Mouse (Mus musculus): Measurements from ENCODE around the gene Chn2. TPM values are rescaled to one million over a fixed set of nuclear protein-coding genes. Genes with fewer than 3 reads are reported as not detected.

Chn2 gene
- total RNA-seq, 2 experiments from 2014 or later: 0.69 to 0.73 TPM

DNA sequence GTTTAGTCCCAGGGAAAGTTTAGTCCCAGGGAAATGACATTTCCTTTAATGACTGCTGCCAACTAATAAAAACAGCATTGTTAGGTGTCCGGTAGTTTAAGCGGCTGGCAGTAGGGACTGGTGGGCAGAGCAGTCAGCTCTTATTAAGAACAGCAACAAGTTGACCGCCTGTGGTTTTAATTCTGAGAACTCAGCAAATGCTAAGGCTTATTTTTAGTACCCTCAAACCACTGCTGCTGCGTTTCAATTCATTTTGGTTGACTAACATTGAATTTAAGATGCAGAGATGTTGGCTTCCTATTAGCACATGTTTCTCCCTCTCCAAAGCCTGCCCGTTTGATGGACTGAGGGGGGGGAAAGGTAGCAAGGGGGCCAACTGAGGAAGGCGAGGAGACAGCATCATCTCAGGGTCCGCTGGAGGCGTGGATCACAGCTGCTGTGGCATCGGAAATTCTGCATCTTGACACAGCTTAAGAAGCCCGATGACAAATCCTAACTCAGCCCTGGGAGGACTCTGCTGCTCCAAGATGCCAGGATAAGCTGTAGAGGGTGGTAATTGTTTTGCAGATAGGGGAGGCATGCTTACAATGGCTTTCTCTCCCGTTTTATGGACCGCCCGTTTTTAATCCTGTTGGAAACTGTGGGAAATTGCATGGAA, 2.2 kb downstream of the Chn2 start:
- no peak for DNase-seq (ENCODE audit: low spot score)

- DNase-seq (ENCODE audit: low spot score): no peak
Observed at GRCm38 (mm10) chr6:54042142-54042541, 2.8 kb downstream of the Chn2 start.

DNA sequence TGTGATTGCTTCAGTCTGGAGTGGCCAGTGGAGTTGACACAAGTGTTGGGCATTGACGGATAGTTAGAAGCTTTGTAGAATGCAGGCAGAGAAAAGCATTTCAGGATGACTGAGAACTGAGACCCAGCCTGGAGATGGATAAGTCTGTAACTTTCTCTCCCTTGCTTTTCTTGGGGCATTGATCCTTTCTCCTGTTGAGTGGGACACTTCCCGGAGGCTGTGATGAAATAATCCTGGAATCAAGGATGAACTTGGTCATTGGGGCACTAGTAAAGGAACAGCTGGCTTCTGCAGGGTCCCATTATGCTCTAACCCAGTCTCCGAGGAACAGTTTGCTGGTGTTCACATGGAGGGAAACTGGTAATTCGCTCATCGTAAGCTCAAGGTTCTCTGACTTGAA, 4.2 kb downstream of the Chn2 start:
- DNase-seq (ENCODE audit: low spot score): no peak

DNA sequence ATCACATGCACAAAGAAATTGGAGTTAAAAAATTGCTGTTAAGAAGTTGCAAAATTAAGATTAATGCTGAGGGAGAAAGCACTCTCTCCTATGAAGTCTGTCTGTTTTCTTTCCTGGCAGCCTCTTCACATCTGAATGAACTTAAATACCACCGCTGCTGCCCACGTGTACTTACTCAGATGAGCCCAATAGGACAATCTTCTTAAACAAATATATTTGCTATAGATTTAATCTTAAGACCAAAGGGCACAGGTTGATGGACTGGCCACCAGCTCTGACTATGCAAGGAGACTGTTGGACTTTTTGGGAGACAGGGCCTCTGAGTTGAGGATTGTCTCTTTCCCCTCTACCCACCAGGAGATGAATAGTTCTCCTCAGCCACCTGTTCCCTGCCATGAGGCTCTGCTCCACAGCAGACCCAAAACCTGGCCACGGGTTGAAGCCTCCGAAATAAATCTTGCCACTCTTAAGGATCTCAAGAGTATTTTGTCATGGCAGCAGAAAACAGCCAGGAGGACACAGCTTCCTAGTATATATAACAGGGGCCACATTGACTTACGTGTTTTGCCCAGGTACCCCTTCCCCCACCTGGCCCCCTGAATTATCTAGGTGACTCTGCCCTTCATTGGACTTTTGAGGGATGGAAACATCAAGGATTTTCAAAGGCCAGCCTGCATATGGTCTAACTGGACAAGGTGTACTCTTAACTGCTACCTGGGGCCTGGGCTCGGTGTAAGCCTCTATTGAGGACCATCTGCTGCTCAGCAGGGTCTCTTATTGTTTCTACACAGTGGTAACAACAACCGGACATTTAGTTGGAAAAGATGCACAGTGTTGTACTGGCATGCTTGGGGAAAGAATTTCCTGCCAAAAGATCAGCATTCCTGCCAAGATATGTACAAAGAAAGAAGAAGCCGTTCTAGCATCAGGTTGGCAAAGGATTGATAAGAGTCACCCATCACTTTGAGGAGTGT, 6.7 kb downstream of the Chn2 start:
- DNase-seq (ENCODE audit: low spot score): no peak

GRCm38 (mm10) chr6:54046884-54047747, 7.8 kb downstream of the Chn2 start:
- no peak for DNase-seq (ENCODE audit: low spot score)

DNA sequence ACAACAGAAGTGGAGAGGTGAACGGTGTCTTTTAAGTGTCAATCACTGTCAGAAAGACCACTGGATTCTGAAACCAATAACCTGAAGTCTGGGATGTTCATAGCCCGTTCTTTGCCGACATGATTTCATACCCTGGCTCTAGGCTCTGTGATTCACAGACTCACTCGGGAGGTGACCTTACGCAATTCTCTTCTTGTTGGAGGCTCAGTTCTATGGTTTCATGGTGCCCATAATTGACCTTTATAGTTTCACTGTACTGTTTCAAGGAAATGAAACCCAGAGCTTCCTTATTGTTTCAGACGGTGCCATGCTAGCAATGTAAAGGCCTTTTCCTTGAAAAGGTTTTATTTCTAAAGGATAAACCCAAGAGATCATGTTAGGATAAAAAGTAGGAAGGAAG, 9.4 kb downstream of the Chn2 start:
- DNase-seq (ENCODE audit: low spot score): no peak

DNA sequence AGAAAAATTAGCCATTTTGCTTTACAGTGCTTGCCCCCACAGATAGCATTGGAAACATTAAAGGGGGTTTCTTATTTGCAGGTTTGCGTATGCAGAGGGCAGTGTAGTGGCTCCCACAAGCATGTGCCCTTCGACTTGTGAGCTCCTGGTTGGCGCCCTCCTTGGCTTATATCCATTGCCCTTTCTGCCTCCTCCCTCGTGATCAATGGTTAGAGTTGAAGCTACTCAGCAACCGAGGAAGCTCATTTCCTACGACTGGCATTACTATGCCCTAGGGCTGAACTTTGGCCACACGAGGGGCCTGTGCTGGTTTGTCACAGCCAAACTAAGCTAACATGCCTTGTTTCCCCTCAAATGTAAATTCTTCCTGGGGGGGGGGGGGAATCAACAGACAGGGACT, 11.8 kb downstream of the Chn2 start:
- DNase-seq (ENCODE audit: low spot score): no peak

- DNase-seq (ENCODE audit: low spot score): no peak
Observed at GRCm38 (mm10) chr6:54052124-54052523, 12.8 kb downstream of the Chn2 start.

- no peak for DNase-seq (ENCODE audit: low spot score)
Observed at GRCm38 (mm10) chr6:54052666-54053065, 13.3 kb downstream of the Chn2 start.

- no peak for DNase-seq (ENCODE audit: low spot score)
Observed at GRCm38 (mm10) chr6:54053316-54053715, 14.0 kb downstream of the Chn2 start.

GRCm38 (mm10) chr6:54055387-54055786, 16.0 kb downstream of the Chn2 start:
- no peak for DNase-seq (ENCODE audit: low spot score)

DNA sequence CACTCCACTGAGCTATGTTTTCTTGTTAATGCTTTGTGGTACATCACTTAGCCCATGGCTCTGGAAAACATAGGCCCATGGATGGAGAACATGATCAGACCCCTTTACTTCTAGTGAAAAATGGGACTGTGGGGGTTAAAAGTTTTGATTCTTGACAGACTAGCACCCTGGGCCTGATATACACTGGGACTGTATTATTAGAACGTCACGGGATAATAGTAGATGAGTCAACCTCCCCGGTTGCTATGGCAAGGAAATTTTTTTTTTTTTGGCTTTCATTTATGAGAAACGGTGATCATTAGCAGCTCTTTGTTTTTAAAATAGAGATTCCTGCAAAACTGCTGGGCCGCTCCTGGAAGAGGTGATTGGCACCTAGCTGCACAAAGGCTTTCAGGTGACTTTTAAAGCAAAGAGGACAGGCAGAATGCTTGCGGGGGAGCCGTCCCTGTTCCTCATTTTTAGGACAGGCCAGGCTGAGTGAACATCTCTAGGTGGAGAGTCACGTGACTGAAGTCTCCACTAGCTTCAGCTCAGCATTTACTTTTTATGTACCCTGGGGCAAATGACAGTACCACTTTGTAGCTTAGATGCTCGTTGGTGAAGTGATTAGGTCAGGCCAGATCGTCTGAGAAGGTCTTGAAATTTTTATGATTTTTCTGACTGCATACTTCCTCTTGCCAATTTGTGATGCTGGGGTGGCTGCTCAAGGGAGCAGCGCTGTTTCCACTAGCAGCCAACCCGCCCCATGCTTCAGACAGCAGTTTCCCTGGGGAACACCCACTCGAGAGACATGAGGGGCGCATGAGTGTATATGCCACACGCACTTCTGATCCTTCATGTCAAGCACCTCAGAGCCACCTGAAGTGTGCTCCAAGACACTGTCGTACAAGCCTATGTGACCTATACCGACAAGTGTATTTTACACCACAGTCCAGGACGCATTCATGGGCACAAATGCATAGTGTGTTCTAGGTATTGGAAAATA, 17.5 kb downstream of the Chn2 start:
- no peak for DNase-seq (ENCODE audit: low spot score)

DNA sequence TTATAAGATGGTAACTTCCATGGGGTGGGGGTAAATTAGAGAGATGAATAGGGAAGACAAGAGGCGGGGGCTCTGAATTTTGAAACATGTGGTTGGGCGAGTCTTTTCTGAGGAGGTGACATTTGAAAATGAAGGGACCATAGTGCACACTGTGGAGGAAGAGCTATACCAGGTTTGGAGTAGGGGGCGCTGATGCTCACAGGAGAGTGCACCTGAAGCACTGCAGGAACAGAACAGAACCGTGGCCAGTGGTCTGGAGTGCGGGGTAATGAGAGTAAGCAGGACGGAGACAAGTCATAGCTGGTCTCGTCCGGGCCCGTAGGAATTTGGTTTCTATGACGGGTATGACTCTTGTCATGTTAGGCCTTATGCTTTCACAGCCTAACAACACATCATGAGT, 18.3 kb downstream of the Chn2 start:
- DNase-seq (ENCODE audit: low spot score): no peak

DNA sequence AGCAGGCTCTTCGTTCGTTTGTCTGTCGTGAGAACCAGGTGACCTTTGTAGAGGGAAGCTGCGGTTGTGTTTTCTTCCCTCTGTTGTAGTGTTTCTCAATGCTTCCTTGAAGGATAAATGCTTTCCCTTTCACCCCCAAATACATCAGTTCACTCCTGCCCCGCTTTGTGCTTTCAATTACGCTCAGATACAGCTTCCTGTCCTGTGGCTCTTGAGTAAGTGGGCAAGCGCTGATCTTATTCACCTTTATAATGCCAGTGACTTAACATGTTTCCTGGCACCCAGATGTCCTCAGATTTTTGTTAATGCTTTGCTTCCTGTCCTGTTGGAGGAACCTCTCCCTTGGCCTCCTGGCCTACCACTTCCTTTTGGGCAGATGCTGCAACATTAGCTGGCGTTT, 19.5 kb downstream of the Chn2 start:
- no peak for DNase-seq (ENCODE audit: low spot score)

- no peak for DNase-seq (ENCODE audit: low spot score)
Observed at GRCm38 (mm10) chr6:54060258-54060657, 20.9 kb downstream of the Chn2 start.

- DNase-seq (ENCODE audit: low spot score): no peak
Observed at GRCm38 (mm10) chr6:54061375-54061774, 22.0 kb downstream of the Chn2 start.

DNA sequence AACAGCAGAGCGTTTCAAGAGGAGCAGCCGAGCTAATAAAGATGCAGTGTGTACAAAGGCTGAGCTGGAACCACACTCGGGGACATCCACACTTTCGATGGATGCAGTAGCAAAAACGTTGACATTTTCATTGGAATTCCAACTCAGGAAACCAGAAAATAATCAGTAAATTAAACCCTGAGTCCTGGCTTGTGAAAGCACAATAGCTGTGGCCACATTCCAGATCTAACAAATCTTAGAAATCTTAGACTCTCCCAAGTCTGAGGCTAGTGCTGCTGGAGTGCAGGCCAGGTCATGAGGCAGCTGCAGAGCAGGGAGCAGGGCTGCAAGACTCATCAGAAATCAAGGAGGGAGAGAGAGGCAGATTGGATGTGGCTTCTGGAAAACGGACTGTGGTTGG, 24.5 kb downstream of the Chn2 start:
- no peak for DNase-seq (ENCODE audit: low spot score)

DNA sequence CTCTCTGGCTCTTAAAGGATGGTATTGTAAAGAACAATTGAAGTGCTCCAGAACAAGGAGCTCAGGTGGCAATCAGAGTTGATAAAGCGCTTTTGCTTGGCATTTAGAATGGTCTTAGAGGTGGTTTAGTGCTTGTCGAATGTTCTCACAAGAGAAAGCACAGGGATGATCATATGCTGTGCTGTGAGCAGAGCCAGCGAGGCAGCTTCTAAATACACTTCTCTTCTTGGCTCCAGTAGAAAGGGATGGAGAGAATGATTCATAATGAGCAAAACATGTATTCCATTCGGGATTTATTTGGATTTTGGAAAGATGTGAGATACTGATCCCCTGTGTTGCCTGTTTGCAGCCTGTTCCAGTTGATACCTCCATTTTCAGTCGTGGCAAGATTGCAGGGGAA, 28.0 kb downstream of the Chn2 start:
- DNase-seq (ENCODE audit: low spot score): no peak

DNA sequence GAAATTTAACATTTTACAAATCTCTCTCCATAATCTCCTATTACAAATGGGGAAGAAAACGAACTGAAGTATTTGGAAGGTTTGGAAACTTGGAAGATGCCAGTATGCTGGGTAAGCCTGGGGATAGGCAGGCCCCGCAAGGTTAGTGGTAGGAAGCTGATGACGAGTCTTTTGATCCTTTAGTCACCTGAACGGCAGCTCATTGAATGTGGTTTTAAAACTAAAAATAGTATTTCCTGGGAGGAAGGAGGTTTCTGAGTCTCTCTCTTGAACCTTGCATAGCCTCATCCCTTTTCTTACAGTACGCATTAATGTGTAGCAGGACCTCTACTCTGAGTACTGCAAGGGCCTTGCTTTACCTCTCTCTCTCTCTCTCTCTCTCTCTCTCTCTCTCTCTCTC, 29.5 kb downstream of the Chn2 start:
- DNase-seq (ENCODE audit: low spot score): no peak

- DNase-seq (ENCODE audit: low spot score): no peak
Observed at GRCm38 (mm10) chr6:54070736-54071135, 31.4 kb downstream of the Chn2 start.

DNA sequence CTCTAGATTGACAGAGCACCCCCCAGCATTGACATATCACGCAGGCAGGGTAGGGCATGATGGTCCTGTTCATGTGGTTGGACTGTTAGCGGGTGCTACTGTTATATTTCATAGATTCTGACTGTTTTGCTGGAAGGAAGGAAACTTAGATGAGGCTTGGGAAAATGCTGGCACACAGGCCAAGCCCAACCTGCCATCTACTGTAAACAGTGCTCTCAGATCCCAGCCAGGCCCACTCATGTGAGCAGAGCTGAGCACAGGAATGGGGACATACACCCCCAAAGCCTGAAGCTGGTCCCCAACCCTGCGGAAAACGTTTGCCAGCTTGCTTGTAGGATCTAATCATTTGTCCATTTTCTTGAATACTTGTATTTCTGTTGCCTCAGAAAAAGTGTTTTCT, 32.1 kb downstream of the Chn2 start:
- DNase-seq (ENCODE audit: low spot score): no peak
